Mouse (Mus musculus) right cerebral cortex, postnatal 25 days (tissue): Measurements from ENCODE around the gene Poc1b.
"Not testable (repeated sequence)": the region's sequence is repeated elsewhere in the genome, so short reads cannot be mapped to it uniquely, and the experiment has no call there.

Source experiments
- DNase-seq: peaks from one replicate; pipeline ENCODE4 v3.0.0; 2022

The Poc1b gene

DNA sequence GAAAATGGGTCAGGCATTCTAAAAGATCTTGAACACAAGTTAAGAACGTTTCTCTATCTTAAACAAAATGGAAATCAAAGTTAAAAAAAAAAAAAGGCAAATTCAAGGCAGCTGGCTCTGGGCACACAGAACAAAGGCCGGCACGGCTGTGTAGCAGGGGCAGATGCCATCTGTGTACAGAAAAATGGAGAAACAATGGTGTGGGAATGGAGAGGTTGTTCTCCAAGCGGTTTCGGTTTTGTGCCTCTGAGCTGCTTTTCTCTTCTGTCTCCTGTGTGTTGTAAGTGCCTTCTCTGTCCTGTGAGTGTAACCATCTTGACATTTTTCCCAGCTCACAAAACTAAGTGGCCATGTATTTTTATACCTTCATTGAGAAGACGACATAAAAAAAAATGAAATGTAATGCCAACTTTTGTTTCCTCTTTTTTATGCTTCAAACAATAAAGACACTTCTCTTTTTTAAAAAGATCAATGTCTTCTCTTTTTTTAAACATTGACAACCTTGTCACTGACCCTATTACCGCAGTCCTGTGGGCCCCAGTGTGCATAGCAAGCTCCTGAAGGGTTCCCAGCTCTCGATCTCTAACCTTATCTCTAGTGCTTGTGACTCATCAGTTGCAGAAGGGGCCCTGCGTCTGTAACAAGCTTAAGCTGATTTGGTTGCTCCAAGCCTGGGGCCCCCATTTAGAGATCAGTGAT, 90.9 kb downstream of the Poc1b start:
- DNase-seq, result no peak

GRCm38 (mm10) chr10:99198946-99199345, 92.1 kb downstream of the Poc1b start:
- no peak for DNase-seq

- no peak for DNase-seq
Measured at GRCm38 (mm10) chr10:99200944-99201343, 94.1 kb downstream of the Poc1b start.

- no peak for DNase-seq
Measured at GRCm38 (mm10) chr10:99201786-99202185, 95.0 kb downstream of the Poc1b start.

DNA sequence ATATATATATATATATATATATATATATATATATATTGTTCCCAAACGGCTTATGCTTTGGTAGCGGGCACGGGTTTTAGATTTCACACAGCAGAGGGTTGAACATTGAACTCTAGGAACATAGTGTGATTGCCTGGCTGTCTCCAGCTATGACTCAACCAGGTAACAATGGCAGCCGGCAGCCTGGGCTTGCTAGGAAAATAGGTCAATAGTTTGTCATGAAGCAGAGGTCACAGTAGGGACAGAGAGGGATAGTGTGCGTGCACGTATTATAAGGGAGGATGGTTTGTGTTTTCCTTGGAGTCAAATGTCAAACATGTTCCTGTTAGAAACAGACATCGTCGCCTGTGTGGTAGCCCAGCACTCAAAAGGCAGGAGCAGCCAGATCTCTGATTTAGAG, 95.5 kb downstream of the Poc1b start:
- no peak for DNase-seq

DNA sequence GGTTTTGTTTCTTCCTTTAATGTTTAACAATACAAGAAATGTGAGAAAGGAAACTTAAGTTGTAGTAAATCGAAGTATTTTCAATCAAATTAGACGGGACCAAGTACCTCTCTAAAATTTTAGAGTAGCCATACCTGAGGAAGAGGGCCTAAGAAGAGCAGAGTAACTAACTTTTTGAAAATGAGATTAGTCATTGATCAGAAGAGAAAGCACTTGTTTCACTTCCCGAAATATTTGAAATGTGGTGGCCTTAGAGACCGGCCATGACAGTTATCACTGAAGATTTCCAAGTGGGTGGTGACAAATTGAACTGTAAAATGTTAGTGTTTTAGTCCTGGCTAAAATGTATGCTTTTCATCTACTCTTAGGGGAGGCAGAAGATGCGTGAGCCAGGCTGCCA, 96.3 kb downstream of the Poc1b start:
- no peak for DNase-seq

DNA sequence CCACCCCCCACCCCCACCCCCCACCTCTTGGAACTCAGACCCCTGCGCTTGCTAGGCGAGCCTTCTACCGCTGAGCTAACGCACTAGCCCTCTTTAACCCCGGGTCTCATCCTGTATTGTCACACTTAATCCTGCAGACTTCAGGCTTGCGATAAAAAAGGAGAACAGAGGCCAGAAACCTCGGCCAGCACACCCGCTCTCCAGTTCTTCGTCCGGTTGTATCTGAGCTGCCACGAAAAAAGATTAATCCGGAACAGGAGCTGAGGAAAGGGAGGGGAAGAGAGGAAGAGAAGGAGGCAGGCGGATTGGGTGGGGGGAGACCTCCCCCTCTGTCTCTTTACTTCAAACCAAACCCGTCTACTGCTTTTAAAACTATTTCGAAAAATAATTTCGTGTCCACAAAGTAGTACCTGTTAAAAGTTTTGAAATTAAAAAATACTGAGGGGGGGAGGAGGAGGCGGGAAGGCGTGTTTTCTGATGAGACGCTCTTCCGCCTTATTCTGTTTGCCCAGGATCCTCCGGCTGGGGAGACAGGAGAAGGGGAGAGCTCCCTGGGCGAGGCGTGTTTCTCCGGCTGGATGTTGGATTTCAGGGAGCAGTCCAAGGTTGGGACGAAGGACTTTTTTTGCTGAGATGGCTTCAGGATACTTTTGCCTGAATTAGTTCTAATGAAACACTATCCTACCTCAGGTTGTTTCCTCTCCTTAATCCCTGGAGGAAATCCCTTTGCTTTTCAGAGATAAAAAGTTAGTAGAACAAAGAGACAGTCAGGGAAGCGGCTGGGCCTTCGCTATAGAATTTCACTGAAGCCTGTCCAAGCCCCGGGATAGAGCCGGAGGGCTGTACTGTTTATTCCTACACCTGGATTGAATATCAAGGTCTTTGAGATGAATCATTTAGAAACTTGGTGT, 97.0 kb downstream of the Poc1b start:
- no peak for DNase-seq

- no peak for DNase-seq
Measured at GRCm38 (mm10) chr10:99204553-99204952, 97.7 kb downstream of the Poc1b start.

DNA sequence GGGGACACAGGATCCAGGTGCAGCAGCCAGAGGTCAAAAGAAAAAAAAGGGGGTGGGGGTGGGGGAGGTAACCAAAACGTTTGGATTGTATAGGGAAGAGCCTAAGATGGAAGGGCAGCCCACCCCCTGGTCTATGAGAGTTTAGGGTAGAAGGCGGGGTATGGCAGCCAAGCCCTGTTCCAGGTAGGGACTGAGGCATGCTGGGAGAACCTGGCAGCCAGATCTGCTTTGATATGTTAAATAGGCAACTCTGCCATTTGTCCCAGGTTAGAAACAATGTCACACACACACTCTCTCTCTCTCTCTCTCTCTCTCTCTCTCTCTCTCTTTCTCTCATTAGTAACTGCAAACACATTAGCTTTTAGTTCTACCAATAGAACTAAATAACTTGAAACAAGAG, 100.3 kb downstream of the Poc1b start:
- no peak for DNase-seq

DNA sequence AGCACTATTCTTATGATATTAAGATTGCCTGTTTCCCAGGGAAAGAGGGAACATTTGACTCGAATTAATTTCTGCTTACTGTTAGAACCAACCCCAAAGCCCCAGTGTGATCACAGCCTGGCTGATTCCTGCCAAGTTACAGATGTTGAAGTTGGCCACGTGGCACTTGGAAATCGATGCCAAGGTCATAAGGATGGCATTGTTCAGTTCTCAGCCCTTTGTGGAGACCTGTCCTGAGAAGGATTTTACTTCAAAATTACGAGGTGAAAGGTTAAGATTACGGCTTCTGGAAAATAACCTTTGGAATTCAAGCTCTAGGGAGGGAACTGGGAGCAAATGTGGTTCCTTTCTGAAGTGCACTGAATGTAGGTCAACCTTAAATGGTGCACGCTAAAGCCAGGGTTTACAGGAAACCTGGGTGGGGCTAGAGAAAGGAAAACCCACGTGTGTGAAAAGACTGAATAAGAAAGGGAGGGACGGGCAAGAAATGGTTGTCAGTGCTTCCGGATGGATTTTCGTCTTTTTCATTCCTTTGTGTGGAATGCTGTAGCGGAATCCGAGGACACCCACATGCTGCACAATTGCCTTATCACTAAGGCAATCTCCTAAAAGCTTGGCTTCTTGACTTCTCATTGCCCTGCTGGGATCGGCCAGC, 102.4 kb downstream of the Poc1b start:
- DNase-seq, result no peak

DNA sequence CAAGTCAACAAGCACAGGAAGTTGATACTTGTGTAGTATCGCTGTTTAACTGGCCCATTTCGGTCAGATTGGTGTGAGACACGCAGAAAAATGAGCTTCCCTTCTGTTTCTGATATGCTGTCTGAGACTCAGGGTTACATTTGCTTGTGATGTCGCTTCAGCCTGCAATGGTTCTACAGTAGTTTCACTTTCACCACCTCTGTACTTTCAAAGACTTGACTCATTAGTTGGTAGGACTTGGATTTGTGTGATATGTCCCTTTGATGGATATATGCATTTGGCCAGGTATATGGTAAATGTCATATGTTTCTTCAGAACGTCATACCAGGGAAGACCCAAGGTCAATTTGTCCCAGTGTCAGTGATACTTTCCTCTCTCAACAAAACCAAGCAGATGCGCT, 104.2 kb downstream of the Poc1b start:
- DNase-seq, result no peak

DNA sequence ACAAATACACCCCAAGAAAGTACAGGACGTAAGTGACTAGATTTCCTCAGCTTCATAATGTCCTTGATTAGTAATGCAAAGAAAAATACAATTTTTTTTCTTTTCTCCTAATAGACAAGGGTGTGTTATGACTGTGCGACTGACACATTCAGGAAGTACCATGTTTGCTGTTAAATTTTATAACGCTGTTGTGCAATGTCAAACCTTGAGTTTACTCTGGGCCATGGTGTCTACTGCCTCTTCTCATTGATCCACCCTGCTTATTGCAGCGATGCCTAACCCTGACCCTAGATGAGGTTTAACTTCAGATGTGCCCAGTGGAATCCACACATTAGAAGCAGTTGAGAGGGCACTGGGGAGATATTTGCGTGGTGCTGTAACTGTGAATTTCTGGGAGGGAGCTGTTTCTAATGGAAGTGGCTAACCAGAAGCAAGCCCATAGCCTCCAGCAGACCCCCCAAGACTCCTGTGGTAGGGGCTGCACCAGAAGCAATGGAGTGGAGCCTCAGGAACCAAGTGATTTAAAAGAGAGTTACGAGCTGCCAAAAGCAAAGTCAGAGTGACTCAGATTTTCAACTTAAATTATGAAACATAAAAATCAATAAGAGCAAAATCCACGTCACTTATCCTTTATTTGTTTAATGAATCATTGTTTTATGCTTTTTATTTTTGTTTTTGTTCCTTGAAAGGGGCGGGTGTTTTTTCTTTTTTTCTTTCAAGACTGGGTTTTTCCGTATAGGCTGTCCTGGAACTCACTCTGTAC, 104.8 kb downstream of the Poc1b start:
- DNase-seq, result no peak

GRCm38 (mm10) chr10:99214421-99215299, 107.8 kb downstream of the Poc1b start:
- DNase-seq, result no peak

DNA sequence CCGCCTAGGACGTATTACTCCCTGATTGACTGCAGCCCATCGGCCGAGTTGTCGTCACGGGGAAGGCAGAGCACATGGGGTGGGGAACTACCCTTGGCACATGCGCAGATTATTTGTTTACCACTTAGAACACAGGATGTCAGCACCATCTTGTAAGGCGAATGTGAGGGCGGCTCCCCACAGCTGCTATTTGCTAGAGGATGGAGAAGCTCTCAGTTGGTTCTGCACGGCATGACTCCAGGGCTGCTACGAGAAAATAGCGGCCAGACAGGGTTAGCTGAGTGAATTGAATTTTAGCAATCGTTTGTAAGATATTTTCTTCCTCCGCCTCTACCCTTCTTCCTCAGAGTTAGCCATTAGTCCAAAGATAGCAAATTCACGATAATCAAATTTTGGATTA, 109.7 kb downstream of the Poc1b start:
- not testable (repeated sequence) for DNase-seq

DNA sequence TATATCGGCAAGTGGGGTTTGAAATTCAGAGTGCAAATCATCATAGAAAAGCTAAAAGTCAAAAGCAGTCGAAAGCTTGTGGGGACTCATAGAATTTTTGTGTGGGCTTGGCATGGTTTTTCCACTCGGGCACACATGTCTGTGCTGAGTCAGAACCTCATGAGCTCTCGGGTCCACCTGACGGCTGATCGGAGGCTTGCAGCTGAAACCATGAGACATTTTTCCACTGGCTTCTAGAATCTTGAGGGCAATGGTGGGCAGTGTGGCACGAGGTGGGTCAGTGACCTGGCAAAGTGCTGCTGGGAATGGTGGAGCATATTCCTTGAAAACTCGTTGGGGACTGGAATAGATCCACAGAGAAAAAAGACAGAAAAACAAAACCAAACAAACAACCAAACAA, 114.7 kb downstream of the Poc1b start:
- DNase-seq, result no peak

DNA sequence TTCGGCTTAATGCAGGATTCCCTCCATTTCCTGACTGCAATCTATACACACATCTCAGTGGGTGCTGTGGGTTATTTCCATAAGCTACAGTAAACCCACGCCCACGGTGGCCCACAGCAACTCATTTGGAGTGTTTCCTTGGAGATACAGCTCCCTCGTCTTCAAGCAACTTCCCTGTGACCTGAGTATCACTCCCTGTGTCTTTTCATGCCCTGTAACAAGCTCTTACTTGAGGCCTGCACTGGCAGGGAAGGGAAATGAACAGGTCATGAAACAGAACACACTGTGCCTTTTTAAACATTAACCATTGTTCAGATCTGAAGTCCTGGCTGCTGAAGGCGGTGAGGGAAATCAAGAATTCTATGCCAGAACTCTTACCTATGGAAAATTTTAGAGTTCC, 115.9 kb downstream of the Poc1b start:
- peak; percentile 31 for DNase-seq

DNA sequence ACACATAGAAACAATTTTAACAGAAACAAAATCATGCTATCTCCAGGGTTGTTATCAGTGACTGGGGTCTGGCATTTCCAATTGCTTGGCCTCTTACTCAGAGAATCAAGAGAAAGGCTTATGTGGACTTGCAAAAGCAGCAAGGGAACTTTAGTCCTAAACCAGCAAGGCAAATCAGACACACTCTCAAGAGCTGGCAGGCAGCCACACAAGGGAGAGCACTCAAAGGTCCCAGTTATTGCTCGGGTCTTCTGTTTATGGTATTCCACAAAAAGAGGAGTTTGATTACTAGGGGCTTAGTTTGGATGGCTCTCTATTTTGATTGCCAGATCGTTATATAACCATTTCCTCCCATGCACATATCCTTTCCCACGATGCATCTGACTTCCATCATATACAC, 117.4 kb downstream of the Poc1b start:
- no peak for DNase-seq

GRCm38 (mm10) chr10:99226782-99227181, 119.9 kb downstream of the Poc1b start:
- DNase-seq, result no peak

DNA sequence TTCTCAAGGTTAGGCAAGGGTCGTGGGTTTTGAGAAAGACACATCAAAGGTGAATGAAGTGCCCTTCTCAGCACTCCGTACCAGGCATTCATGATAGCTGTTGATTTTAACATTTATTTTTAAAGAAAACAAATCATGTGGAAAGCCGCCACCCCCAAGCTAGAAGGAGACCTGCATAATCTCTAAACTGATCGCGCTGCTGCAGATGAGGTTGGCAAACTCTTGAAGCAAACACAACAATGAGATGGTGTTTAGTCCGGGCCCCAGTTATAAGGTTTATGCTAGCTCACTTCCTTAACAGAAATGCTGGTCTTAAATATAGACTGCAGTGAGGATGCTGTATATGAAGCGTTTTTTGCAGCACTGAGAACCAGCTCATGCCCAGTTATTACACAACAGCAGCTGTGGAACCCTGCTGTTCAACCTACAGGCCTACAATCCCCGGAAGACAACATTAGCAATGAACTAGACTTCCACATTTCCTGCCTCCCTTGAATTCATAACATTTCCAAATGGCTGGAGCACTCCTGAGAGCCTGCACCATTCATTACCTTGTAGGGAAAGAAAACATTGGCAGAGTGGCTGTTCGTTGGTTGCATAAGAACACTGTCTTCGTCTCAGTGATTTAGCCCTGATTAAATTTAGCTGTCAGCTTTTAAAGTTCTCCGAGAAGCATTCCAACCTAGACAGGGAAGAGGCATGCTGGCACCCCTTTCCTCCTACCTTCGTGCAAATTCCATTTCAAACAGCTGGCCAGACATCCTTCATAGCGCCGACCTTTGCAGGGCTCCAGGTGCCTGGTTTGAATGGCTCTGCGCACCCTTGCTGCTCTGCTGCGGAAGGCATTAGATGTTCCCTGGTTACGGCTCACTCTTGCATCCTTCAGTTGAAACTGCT, 121.4 kb downstream of the Poc1b start:
- peak; percentile 45 for DNase-seq

- no peak for DNase-seq
Measured at GRCm38 (mm10) chr10:99229031-99229684, 122.3 kb downstream of the Poc1b start.
